Mouse (Mus musculus) limb, embryonic 13.5 days (tissue): ENCODE measurements around the gene 3110021N24Rik. TPM values are rescaled to one million over a fixed set of nuclear protein-coding genes. Genes with fewer than 3 reads are reported as not detected.

Experiments used
- ATAC-seq: fragments of 200-750 bp; cut with Nextera tagmentation; 2 replicates; pipeline ENCODE4 v1.8.0; 2017; ENCODE audit warnings: low read depth, moderate number of reproducible peaks, moderate TSS enrichment; ENCODE audit not compliant: low FRiP score
- H3K27ac ChIP-seq: fragments of 300-500 bp; sonication (generic); 2 replicates; pipeline ENCODE4 v1.5.1; 2015; ENCODE audit warnings: inconsistent platforms, mild to moderate bottlenecking, moderate library complexity
- H3K27me3 ChIP-seq: fragments of 300-500 bp; sonication (generic); 2 replicates; pipeline ENCODE4 v1.6.1; 2015; ENCODE audit warnings: mild to moderate bottlenecking, inconsistent platforms
- H3K36me3 ChIP-seq: fragments of 300-500 bp; sonication (generic); 2 replicates; pipeline ENCODE4 v1.6.1; 2015; ENCODE audit warnings: inconsistent platforms, mild to moderate bottlenecking, moderate library complexity
- H3K4me1 ChIP-seq: fragments of 300-500 bp; sonication (generic); 2 replicates; pipeline ENCODE4 v1.6.1; 2015; ENCODE audit warnings: inconsistent platforms
- H3K4me2 ChIP-seq: fragments of 300-500 bp; sonication (generic); replicated peaks from 2 replicates; pipeline ENCODE4 v1.6.1; 2015; ENCODE audit warnings: inconsistent platforms, mild to moderate bottlenecking, moderate library complexity
- H3K4me3 ChIP-seq: fragments of 300-500 bp; sonication (generic); 2 replicates; pipeline ENCODE4 v1.5.1; 2015; ENCODE audit warnings: moderate library complexity, mild to moderate bottlenecking, inconsistent platforms
- H3K9ac ChIP-seq: fragments of 300-500 bp; sonication (generic); 2 replicates; pipeline ENCODE4 v1.6.1; 2015; ENCODE audit warnings: mild to moderate bottlenecking, inconsistent platforms
- H3K9me3 ChIP-seq: fragments of 300-500 bp; sonication (generic); 2 replicates; pipeline ENCODE4 v1.6.1; 2016; ENCODE audit warnings: inconsistent platforms
- WGBS: fragments of 180-500 bp; shearing (Covaris S2); methylation state at CpG from one replicate; pipeline ENCODE4 v1.1.7; 2015; 5-methylcytosine and 5-hydroxymethylcytosine counted together
- polyA plus RNA-seq: library from polyadenylated mRNA; unstranded; fragments of >200 nt; fragmentation: Nextera tagmentation; extraction: Ambion mirVana; gene quantifications from 2 replicates; pipeline ENCODE4 v1.2.1, GENCODE M21; 2015

The 3110021N24Rik gene
- polyA plus RNA-seq, 1 experiment from 2014 or later, result 2.0 TPM

DNA sequence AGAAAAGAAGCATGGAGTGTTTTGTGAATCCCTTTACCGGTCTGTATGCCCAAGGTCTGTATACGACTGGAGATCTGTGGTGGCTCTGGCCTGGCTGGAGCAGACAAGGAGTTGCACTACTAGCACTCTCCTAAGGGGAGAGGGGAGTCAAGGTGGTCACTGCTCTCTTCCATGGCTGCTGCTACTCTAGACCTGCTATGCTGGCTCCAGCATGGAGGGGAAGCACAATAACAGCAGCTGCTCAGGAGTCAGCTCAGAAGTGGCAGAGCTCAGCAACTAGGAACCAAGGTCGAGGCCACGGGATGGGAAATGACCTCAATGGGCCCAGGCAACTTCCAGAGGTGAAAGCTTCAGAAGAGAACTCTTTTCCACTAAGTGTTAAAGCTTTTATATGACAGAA, 91.7 kb downstream of the 3110021N24Rik start:
- Histone ChIP-seq H3K4me3 (no peak overlapping the region), H3K4me1 (no peaks in the 10 kb centered on the region), H3K27ac (no peak overlapping the region), H3K9me3 (no peaks in the 10 kb centered on the region), H3K36me3 (peaks cover 13% of the 10 kb centered on the region), H3K27me3 (no peaks in the 10 kb centered on the region), H3K9ac (no peak overlapping the region), H3K4me2 (no peak overlapping the region)
- WGBS, result 66% methylated on average over 4 of the region's 4 CpGs
- no peak for ATAC-seq

DNA sequence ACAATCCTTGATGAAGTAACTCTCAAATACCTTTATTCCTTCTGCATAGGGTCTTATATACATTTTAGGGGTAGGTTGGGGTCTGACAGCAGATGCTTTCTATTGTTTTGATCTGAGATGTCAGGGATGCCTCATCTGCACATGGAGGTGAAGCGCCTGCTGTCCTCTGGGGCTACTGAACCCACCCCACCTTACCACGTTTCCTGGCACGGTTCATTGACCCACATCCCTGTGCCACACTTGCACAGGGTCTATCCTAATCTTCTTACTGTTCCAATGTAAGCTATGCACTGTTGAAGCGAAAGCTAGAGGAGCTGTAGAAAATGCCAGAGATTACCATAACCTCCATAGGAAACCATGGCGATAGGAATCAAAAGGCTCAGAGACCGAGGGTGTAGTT, 92.1 kb downstream of the 3110021N24Rik start:
- Histone ChIP-seq H3K4me2 (no peak overlapping the region), H3K4me3 (no peak overlapping the region), H3K4me1 (no peaks in the 10 kb centered on the region), H3K9me3 (no peaks in the 10 kb centered on the region), H3K27ac (no peak overlapping the region), H3K27me3 (no peaks in the 10 kb centered on the region), H3K9ac (no peak overlapping the region), H3K36me3 (peaks cover 13% of the 10 kb centered on the region)
- no peak for ATAC-seq
- 77% methylated on average over 6 of the region's 6 CpGs for WGBS

DNA sequence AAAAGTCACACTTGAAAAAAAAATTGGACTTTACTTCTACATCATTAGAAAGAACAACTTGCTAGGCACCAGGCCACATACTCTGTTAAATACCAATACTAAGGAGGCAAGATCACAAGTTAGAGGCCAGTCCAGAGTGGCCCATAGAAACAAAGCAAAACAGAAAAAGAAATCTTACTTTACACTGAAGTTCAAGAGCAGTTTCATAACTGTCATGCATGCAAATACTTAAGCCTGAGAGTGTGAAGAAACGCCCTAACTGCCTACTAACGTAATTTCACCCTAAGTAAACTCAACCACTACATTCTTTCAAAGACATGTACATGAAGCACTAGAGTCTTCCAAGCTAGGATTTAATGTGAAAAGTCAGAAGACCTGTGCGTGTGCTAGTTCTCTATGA, 106.2 kb downstream of the 3110021N24Rik start:
- Histone ChIP-seq H3K4me2 (no peak overlapping the region), H3K4me1 (no peaks in the 10 kb centered on the region), H3K27me3 (no peaks in the 10 kb centered on the region), H3K4me3 (no peak overlapping the region), H3K9me3 (no peaks in the 10 kb centered on the region), H3K9ac (no peak overlapping the region), H3K27ac (no peak overlapping the region), H3K36me3 (peaks cover 79% of the 10 kb centered on the region)
- ATAC-seq, result no peak
- WGBS, result 95% methylated on average over 3 of the region's 3 CpGs

DNA sequence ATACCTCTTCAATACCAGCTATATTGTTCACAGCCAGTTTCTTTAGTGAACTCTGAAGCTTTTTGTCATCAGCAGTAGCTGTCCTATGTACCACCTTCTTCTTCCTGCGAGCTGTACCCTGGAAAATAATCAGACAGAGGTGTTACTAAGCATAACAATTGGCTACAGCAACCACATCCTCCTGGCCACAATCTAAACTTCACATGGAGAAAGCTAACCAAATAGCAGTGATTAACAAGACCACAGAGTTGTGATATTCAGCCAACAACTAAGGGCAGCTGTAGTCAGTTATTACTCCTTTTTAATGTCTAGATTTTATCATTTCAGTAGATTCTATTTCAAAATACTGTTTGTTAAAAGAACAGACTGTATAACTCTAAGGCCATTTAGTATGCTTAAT, 106.6 kb downstream of the 3110021N24Rik start:
- H3K4me3 ChIP-seq, result no peak overlapping the region
- H3K4me2 ChIP-seq, result no peak overlapping the region
- no peaks in the 10 kb centered on the region for H3K27me3 ChIP-seq
- ATAC-seq, result no peak
- peaks cover 3% of the 10 kb centered on the region for H3K4me1 ChIP-seq
- H3K27ac ChIP-seq, result no peak overlapping the region
- peaks cover 75% of the 10 kb centered on the region for H3K36me3 ChIP-seq
- H3K9me3 ChIP-seq, result no peaks in the 10 kb centered on the region
- 81% methylated on average over 1 of the region's 1 CpGs for WGBS
- H3K9ac ChIP-seq, result no peak overlapping the region

GRCm38 (mm10) chr4:108826643-108827042, 107.2 kb downstream of the 3110021N24Rik start:
- no peak overlapping the region for H3K9ac ChIP-seq
- no peaks in the 10 kb centered on the region for H3K27me3 ChIP-seq
- peaks cover 7% of the 10 kb centered on the region for H3K4me1 ChIP-seq
- WGBS, result 84% methylated on average over 2 of the region's 2 CpGs
- ATAC-seq, result no peak
- peaks cover 71% of the 10 kb centered on the region for H3K36me3 ChIP-seq
- no peak overlapping the region for H3K4me3 ChIP-seq
- no peak overlapping the region for H3K27ac ChIP-seq
- no peaks in the 10 kb centered on the region for H3K9me3 ChIP-seq
- H3K4me2 ChIP-seq, result no peak overlapping the region

DNA sequence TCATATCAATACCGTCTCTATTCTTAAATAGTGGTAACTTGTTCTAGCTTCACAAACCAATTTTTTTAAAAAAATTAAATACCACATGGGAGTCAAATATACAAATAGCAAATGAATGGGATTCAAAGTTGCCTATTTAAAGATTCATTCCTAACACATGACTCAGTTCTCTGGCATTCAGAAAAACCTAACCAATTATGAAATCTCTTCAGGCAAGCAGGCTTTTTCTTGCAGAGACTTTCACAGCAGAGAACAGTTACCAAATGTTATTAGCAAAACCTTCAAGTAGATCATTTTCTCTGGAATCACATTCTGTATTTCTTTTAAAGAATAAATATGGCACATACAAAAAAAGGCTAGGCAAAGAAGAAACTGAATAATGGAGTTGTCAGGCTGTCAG, 111.2 kb downstream of the 3110021N24Rik start:
- Histone ChIP-seq H3K27ac (no peak overlapping the region), H3K4me1 (peaks cover 19% of the 10 kb centered on the region), H3K4me2 (no peak overlapping the region), H3K27me3 (no peaks in the 10 kb centered on the region), H3K9ac (no peak overlapping the region), H3K4me3 (no peak overlapping the region), H3K36me3 (peaks cover 35% of the 10 kb centered on the region), H3K9me3 (no peaks in the 10 kb centered on the region)
- ATAC-seq, result no peak
- 90% methylated on average over 1 of the region's 1 CpGs for WGBS

Other genes starting within 250 kb of the 3110021N24Rik start
- 100 and 101 TPM in 2 replicates for gene Prpf38a, start 140.3 kb upstream of the 3110021N24Rik start, polyA plus RNA-seq
- 11.7 and 12.2 TPM in 2 replicates for gene Orc1, start 140.2 kb upstream of the 3110021N24Rik start, polyA plus RNA-seq
- gene Cc2d1b, start 99.7 kb upstream of the 3110021N24Rik start, polyA plus RNA-seq, result 30.0 and 33.0 TPM in 2 replicates
- gene Zfyve9, start 61.1 kb downstream of the 3110021N24Rik start, polyA plus RNA-seq, result 5.7 and 6.7 TPM in 2 replicates
- 198 and 209 TPM in 2 replicates for gene Btf3l4, start 114.0 kb downstream of the 3110021N24Rik start, polyA plus RNA-seq
- gene Txndc12, start 115.0 kb downstream of the 3110021N24Rik start, polyA plus RNA-seq, result 115 and 121 TPM in 2 replicates
- 49.6 and 50.5 TPM in 2 replicates for gene Kti12, start 128.1 kb downstream of the 3110021N24Rik start, polyA plus RNA-seq
- gene A730015C16Rik, start 129.0 kb downstream of the 3110021N24Rik start, polyA plus RNA-seq, result 1.5 and 1.6 TPM in 2 replicates
- 18.0 and 19.7 TPM in 2 replicates for gene Rab3b, start 159.4 kb downstream of the 3110021N24Rik start, polyA plus RNA-seq